10 mouse cellular contexts compared by ENCODE assay signal in genomic region chr11:54144886-54145285, GRCm38 (mm10). TPM values are rescaled to one million over a fixed set of nuclear protein-coding genes. Genes with fewer than 3 reads are reported as not detected.
DNase-seq lines count a peak whose midpoint lies in the region; ATAC-seq and TF ChIP-seq lines count a peak whose summit lies in the region.
"Had no signal": no experiment of that assay in that cellular context is flagged by ENCODE, and none has a peak within 500 bp of the region (broad histone marks: within the 10 kb centered on the region; RNA-seq: fewer than 3 reads in every experiment).

No protein-coding gene starts in this region.

- ATAC-seq in midbrain, embryonic 11.5 days (ENCODE audit: low FRiP score) = no peak
- no peak for ATAC-seq in midbrain, embryonic 13.5 days

- TF ChIP-seq CTCF in olfactory bulb, adult 2 months (IDR thresholded peaks at IDR 0.05; ENCODE audit: insufficient read depth, low read depth, low read length) = 0 out of 2 replicates have a peak, but pooled peaks have one; percentile 23

- H3K27ac ChIP-seq in midbrain, embryonic 11.5 days (ENCODE audit: low read depth, low read length) = no peak overlapping the region
- H3K27ac ChIP-seq in midbrain, embryonic 13.5 days = no peak overlapping the region
- no peak overlapping the region for H3K27ac ChIP-seq in olfactory bulb, adult 2 months (ENCODE audit: insufficient read depth, low read depth, low read length)

- WGBS in midbrain, embryonic 11.5 days = 35% methylated on average over 3 of the region's 3 CpGs
- WGBS in midbrain, embryonic 13.5 days = 28% methylated on average over 3 of the region's 3 CpGs
- 37% methylated on average over 3 of the region's 3 CpGs for WGBS in olfactory bulb, adult 2 months

- intact Hi-C loops in heart, postnatal 36 days (cut with DNase I) = loop anchor here (1.0 to 5.0 kb wide), 3 partner anchors 67 to 207 kb away; no protein-coding TSS in a partner anchor
- intact Hi-C loops in left cerebral cortex, postnatal 4 days (cut with DNase I) = no loop called here

- no peaks in the 10 kb centered on the region for H3K27me3 ChIP-seq in midbrain, embryonic 11.5 days (ENCODE audit: control insufficient read depth, insufficient read depth, low read length)
- no peaks in the 10 kb centered on the region for H3K27me3 ChIP-seq in midbrain, embryonic 13.5 days

- TF ChIP-seq POLR2A in olfactory bulb, adult 2 months (IDR thresholded peaks at IDR 0.05; ENCODE audit: insufficient read depth, low read depth, low read length) = no peak

- no peak overlapping the region for H3K4me3 ChIP-seq in midbrain, embryonic 11.5 days (ENCODE audit: low read depth, low read length)
- no peak overlapping the region for H3K4me3 ChIP-seq in midbrain, embryonic 13.5 days (replicated peaks)
- no peak overlapping the region for H3K4me3 ChIP-seq in olfactory bulb, adult 2 months (ENCODE audit: insufficient read depth, low read depth, low read length)
- H3K4me3 ChIP-seq: erythroblast, embryonic 14.5 days; megakaryocyte, embryonic 14.5 days had no signal

- peak; percentile 90 for DNase-seq in midbrain, embryonic 11.5 days (ENCODE audit: low spot score, missing footprints)
- peak; percentile 75 to 88 for DNase-seq in adrenal gland, adult (ENCODE audit: inconsistent age in 2 of 2, low spot score in 1 of 2)
- peak; percentile 77 for DNase-seq in embryo, embryonic 11 days
- peak; percentile 71 to 80 for DNase-seq in heart, postnatal 36 days
- DNase-seq in left cerebral cortex, postnatal 4 days = peak; percentile 76
- DNase-seq in thymus, postnatal 10 days (ENCODE audit: low spot score in 2 of 2) = peak; percentile 55 to 83

- H3K4me1 ChIP-seq in midbrain, embryonic 11.5 days (ENCODE audit: control insufficient read depth, insufficient read depth, low read length) = peaks cover 2% of the 10 kb centered on the region; the same call in 1 of the 2 replicates
- H3K4me1 ChIP-seq in midbrain, embryonic 13.5 days (replicated peaks) = no peaks in the 10 kb centered on the region
- no peaks in the 10 kb centered on the region for H3K4me1 ChIP-seq in olfactory bulb, adult 2 months (ENCODE audit: control insufficient read depth, insufficient read depth, low read length)

- no peak overlapping the region for H3K9ac ChIP-seq in midbrain, embryonic 11.5 days (ENCODE audit: low read length)
- no peak overlapping the region for H3K9ac ChIP-seq in midbrain, embryonic 13.5 days (replicated peaks)

- H3K4me2 ChIP-seq in midbrain, embryonic 11.5 days = no peak overlapping the region
- no peak overlapping the region for H3K4me2 ChIP-seq in midbrain, embryonic 13.5 days (replicated peaks)

- no peaks in the 10 kb centered on the region for H3K36me3 ChIP-seq in midbrain, embryonic 11.5 days (ENCODE audit: control insufficient read depth, insufficient read depth, low read length)
- no peaks in the 10 kb centered on the region for H3K36me3 ChIP-seq in midbrain, embryonic 13.5 days

- H3K9me3 ChIP-seq in midbrain, embryonic 11.5 days (ENCODE audit: control insufficient read depth, low read length) = no peaks in the 10 kb centered on the region
- no peaks in the 10 kb centered on the region for H3K9me3 ChIP-seq in midbrain, embryonic 13.5 days

RNA-seq across cellular contexts. Expression of gene P4ha2, which starts 45.0 kb away (rescaled TPM):
- 18.6 and 20.5 TPM in 2 replicates for polyA plus RNA-seq in midbrain, embryonic 11.5 days (2014; fragmentation: Nextera tagmentation; extraction: Ambion mirVana)
- 6.0 and 7.8 TPM in 2 replicates for polyA plus RNA-seq in midbrain, embryonic 13.5 days (2015; fragmentation: Nextera tagmentation; extraction: Ambion mirVana)
- total RNA-seq in heart, postnatal 36 days (2021) = 10 to 100 TPM; 44.0 to 66.1 TPM
- total RNA-seq in left cerebral cortex, postnatal 4 days (2021) = 10 to 100 TPM; 14.4 to 15.7 TPM
- polyA plus RNA-seq in olfactory bulb, adult 2 months (2012; ENCODE audit: insufficient read depth, insufficient read length, low replicate concordance, missing spikeins) = not detected in 2 replicates
- polyA plus RNA-seq: erythroblast, embryonic 14.5 days had no signal
